Mouse (Mus musculus): ENCODE measurements around the gene Tspan13. TPM values are rescaled to one million over a fixed set of nuclear protein-coding genes. Genes with fewer than 3 reads are reported as not detected.

Gene Tspan13
- polyA plus RNA-seq, 1 experiment from 2014 or later = 59.6 TPM

- no peak for ATAC-seq (ENCODE audit: extremely low read depth, insufficient number of reproducible peaks, low FRiP score, low TSS enrichment)
- Histone ChIP-seq H3K27me3 (replicated peaks) (no peaks in the 10 kb centered on the region), H3K27ac (replicated peaks) (no peak overlapping the region), H3K4me3 (no peak overlapping the region), H3K4me1 (no peaks in the 10 kb centered on the region), H3K9me3 (no peaks in the 10 kb centered on the region), H3K4me2 (no peak overlapping the region), H3K9ac (no peak overlapping the region), H3K36me3 (no peaks in the 10 kb centered on the region)
- WGBS = 65% methylated on average over 7 of the region's 7 CpGs
Observed at GRCm38 (mm10) chr12:35966768-35967141, 75.5 kb downstream of the Tspan13 start.

- Histone ChIP-seq H3K27ac (replicated peaks) (no peak overlapping the region), H3K4me2 (no peak overlapping the region), H3K36me3 (no peaks in the 10 kb centered on the region), H3K9ac (no peak overlapping the region), H3K4me1 (no peaks in the 10 kb centered on the region), H3K9me3 (no peaks in the 10 kb centered on the region), H3K27me3 (replicated peaks) (no peaks in the 10 kb centered on the region), H3K4me3 (no peak overlapping the region)
- ATAC-seq (ENCODE audit: extremely low read depth, insufficient number of reproducible peaks, low FRiP score, low TSS enrichment) = no peak
- 51% methylated on average over 7 of the region's 7 CpGs for WGBS
Observed at GRCm38 (mm10) chr12:35966098-35966767, 76.1 kb downstream of the Tspan13 start.

Other genes with a start within 250 kb of the Tspan13 start
- gene Agr3, start 116.9 kb downstream of the Tspan13 start, polyA plus RNA-seq (2015; fragmentation: Nextera tagmentation; extraction: Ambion mirVana) = not detected in 2 replicates
- gene Agr2, start 49.6 kb downstream of the Tspan13 start, polyA plus RNA-seq (2015; fragmentation: Nextera tagmentation; extraction: Ambion mirVana) = 0.32 and 0.65 TPM in 2 replicates
- 25.8 and 25.9 TPM in 2 replicates for gene Ankmy2, start 114.6 kb upstream of the Tspan13 start, polyA plus RNA-seq (2015; fragmentation: Nextera tagmentation; extraction: Ambion mirVana)
- gene Bzw2, start 115.6 kb upstream of the Tspan13 start, polyA plus RNA-seq (2015; fragmentation: Nextera tagmentation; extraction: Ambion mirVana) = 201 and 202 TPM in 2 replicates
- gene Lrrc72, start 210.9 kb upstream of the Tspan13 start, polyA plus RNA-seq (2015; fragmentation: Nextera tagmentation; extraction: Ambion mirVana) = not detected in 2 replicates

Measured in heart, embryonic 13.5 days (tissue).